Mouse (Mus musculus) stomach, postnatal 0 days (tissue): ENCODE data around the gene Pkd1l2.

Experiments used
- CTCF ChIP-seq: IDR thresholded peaks from 2 replicates; pipeline ENCODE4 v1.5.1; 2016; ENCODE audit warnings: antibody characterized with exemption, low read depth, mild to moderate bottlenecking, moderate library complexity
- EP300 ChIP-seq: optimal IDR thresholded peaks from 2 replicates; pipeline ENCODE3; 2016; ENCODE audit warnings: antibody characterized with exemption

GRCm38 (mm10) chr8:117054146-117054545 is 28.1 kb downstream of the Pkd1l2 start:
- TF ChIP-seq CTCF (no peak), EP300 (no peak)
